Mouse (Mus musculus) cerebellum, postnatal 25 days (tissue): ENCODE measurements at regions not wholly inside any gene's neighbourhood (a gene's known extent, or its start where the extent isn't known, plus 50 kb on each side); places are given as distances from the start of the nearest gene placed in this dataset.

Experiments
- DNase-seq, 2 experiments: peaks; one replicate each; pipeline ENCODE4 v3.0.0; 2021; ENCODE audit warnings: mixed read lengths in 2 of 2

DNA sequence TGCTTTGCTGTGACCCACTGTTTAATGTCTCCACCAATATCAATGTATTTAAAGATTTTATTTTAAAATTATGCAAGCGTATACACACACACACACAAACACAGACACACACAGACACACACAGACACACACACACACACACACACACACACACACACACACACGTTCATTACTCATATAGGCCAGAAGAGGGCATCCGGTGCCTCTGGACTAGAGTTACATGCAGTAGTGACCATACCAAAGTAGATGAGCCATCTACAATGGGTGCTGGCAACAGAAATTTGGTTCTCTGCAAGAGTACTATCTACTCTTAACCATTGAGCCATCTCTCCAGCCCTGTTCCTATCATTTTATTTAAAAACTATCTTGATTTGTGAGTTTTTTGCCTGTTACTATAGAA lies 130.2 kb upstream of the Fstl4 start:
- no peak for DNase-seq

GRCm38 (mm10) chr11:52635716-52636389 lies 128.6 kb upstream of the Fstl4 start:
- no peak for DNase-seq

GRCm38 (mm10) chr11:52638939-52639338 lies 125.5 kb upstream of the Fstl4 start:
- no peak for DNase-seq

DNA sequence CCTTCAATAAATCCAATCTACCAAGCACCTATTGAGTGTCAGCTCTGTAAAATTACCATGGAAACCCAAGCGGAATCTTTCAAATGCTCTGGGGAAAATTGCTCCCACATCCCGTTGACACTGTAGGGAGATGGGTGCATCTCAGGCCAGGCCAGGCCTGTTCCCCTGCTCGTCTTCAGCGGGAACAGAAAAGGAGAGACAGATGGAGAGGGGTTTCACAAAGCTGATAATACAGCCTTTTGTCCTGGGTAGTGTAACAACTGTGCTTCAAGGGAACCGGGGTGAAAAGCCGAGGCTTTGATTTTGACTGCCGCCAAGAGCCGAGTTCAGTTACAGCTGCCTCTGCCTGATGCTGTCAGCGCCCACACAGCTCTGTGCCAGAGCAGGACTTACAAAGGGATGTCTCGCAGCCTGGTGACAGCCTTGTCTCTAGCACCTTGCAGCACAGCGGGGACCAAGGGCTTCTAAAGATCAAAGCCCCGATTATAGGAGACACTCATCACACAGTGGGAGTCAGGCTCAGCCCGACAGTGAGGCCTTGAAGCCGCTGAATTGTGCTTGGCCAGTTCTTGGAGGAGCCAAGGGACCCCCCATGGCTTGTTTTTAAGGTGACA lies 122.6 kb upstream of the Fstl4 start:
- no peak for DNase-seq

GRCm38 (mm10) chr11:52644081-52644768 lies 120.2 kb upstream of the Fstl4 start:
- no peak for DNase-seq

- no peak for DNase-seq
Measured at GRCm38 (mm10) chr11:52648176-52648839, 116.1 kb upstream of the Fstl4 start.

- no peak for DNase-seq
Measured at GRCm38 (mm10) chr11:52648849-52649400, 115.5 kb upstream of the Fstl4 start.

DNA sequence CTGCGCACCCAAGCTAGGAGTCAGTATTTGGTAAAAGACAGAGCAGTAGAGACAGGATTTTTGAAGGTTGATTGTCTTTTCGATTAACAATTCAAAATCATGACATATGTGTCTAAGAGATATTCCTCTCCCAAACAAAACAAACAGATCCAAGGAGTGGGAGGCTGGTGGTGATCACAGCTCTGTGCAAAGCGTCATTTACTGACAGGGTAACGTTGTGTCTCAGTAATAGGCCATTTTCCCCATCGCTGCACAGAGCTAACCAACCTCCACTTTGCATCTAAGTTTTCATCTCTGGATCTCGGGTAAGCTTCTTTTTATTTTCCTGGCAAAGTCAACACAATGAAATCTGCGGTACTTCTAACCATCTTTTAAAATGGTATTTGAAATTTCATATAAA lies 109.8 kb upstream of the Fstl4 start:
- DNase-seq, result no peak

GRCm38 (mm10) chr11:52655720-52656474 lies 108.5 kb upstream of the Fstl4 start:
- DNase-seq, result no peak

DNA sequence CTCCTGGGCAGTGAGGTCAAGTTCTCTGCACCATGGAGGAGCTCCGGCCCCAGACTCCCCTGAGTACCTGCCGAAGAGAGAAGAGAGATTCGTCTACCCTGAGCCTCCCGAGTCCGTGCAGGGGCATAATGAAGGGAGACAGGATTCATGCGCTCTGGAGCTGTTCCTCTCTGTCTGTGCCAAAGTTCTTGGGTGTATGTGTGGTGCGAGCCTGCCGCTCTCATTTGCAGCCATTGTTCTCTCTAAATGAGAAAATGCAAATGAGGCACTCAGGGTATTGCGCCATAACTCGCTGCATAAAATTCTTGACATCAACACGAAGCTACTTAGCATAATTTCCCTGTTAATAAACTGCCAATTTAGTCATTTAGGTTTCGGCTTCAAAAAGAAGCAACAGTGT lies 103.2 kb upstream of the Fstl4 start:
- DNase-seq, result no peak

- DNase-seq, result no peak
Measured at GRCm38 (mm10) chr11:52661894-52662593, 102.4 kb upstream of the Fstl4 start.

GRCm38 (mm10) chr11:52665343-52665742 lies 99.1 kb upstream of the Fstl4 start:
- DNase-seq, result no peak

- DNase-seq, result no peak
Measured at GRCm38 (mm10) chr11:52675022-52675421, 89.4 kb upstream of the Fstl4 start.

- no peak for DNase-seq
Measured at GRCm38 (mm10) chr11:52678259-52678658, 86.2 kb upstream of the Fstl4 start.

DNA sequence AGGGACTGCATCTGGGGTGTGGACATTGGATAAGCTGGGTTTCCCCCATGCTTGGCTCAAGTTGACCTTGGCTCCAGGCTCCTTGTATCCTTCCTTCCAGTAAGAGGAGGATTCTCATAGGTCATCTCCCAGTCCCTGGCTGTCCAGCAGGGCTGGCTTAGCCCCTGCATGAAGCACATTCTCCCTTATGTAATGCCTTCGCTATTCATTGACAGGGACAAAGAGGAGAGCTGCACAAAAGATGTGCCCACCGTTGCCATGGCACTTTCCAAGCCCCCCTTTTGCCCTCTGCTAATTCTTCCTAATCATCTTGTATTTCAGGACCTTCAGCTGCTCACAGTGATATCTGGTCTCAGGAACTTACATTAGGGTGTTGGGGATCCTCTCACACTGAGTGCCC lies 79.0 kb upstream of the Fstl4 start:
- no peak for DNase-seq

DNA sequence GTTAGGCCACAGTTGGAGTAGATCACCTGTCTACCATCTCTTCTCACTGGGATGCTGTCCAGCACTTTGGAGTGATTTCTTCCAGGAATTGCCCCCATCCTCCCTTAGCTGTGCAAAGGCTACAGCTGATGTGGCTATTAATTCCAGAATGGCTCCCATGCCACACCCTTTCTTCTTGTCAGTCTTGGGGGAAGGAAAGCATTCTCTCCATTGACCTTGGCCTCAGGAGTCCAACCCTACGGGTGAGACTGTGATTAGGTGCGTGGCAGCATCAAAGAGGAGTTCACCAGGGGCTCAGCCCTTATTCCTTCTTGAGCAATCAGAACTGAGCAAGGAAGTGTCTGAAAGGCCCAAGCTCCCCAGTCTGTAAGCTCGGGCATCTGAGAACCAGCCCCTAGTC lies 71.7 kb upstream of the Fstl4 start:
- DNase-seq, result no peak

DNA sequence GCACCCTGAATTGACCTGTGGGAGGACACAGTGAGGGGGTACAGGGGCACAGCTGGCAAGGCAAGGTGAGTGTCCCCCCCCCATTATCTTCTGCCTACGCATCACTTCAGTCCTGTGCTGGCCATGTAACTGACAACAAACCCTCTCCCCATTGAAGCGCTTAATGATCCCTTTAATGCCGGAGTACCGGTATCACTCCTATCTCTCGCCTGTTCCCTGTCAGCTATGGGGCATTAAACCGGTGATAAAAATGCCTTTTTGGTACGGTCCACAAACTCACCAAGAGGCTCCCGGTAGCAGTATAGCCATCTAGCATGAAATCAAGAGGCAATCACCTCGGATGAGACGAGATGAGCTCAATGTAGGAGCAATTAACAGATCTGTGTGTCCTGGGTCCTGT lies 62.8 kb upstream of the Fstl4 start:
- DNase-seq, result no peak

DNA sequence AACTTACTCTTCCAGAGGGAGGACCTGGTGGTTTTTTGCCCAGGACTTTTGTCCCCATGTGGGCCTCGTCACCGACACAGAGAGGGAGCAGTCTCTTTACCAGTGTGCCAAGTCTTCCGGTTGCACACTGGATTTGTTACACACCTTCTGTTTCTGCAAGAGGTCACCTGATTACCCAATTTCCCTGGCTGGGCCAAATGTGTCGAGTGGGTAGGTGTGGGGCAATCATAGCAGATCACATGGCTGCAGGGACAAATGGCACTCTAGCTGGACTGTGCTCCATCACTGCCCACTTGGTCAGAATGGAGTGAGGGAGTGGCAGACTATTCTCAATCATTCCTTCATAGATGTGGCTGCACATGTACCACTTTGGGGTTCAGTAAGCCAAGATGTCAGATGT lies 61.0 kb upstream of the Fstl4 start:
- no peak for DNase-seq
